Mouse (Mus musculus): Measurements from ENCODE around the gene Omt2a. TPM values are rescaled to one million over a fixed set of nuclear protein-coding genes. Genes with fewer than 3 reads are reported as not detected.
"Not testable (repeated sequence)": the region's sequence is repeated elsewhere in the genome, so short reads cannot be mapped to it uniquely, and the experiment has no call there.

Omt2a gene
- polyA plus RNA-seq, 1 experiment from 2014 or later = not detected

DNA sequence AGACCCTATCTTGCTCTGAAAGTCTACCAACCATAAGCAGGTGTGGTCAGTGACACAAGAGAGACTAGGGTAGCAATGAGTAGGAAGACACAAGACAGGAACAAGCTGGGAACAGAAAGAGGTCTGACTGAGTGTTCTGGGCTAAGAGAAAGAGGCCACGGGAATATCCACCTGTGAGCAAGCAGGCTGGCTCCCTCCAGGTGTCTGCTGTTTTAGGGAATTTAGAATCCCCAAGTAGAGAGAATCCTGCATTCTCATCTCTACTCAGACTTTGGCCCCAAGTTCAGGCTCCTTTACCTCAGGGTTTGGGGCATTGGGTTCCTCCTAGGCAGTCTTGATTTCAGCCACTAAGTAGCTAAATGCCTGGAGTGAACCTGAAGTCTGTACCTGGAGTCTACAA is 12.7 kb upstream of the Omt2a start, which contains the start of gene Omt2b:
TSS of gene Omt2b (plus strand) at position 301 of the 400 bp plus-strand sequence.
- not testable (repeated sequence) for H3K4me1 ChIP-seq (ENCODE audit: control insufficient read depth, insufficient read depth, low read length); H3K9ac ChIP-seq (replicated peaks; ENCODE audit: low read depth, low read length); H3K27me3 ChIP-seq (ENCODE audit: control insufficient read depth, insufficient read depth, low read length); ATAC-seq (ENCODE audit: insufficient number of reproducible peaks, insufficient read depth, low FRiP score, low read depth); H3K4me3 ChIP-seq (ENCODE audit: low read depth, low read length); H3K27ac ChIP-seq (ENCODE audit: low read length); H3K36me3 ChIP-seq (ENCODE audit: control insufficient read depth, insufficient read depth, low read length); H3K9me3 ChIP-seq (ENCODE audit: control insufficient read depth, low read depth, low read length); H3K4me2 ChIP-seq (replicated peaks; ENCODE audit: low read depth, low read length)
- WGBS = 91% methylated on average over 1 of the region's 1 CpGs

DNA sequence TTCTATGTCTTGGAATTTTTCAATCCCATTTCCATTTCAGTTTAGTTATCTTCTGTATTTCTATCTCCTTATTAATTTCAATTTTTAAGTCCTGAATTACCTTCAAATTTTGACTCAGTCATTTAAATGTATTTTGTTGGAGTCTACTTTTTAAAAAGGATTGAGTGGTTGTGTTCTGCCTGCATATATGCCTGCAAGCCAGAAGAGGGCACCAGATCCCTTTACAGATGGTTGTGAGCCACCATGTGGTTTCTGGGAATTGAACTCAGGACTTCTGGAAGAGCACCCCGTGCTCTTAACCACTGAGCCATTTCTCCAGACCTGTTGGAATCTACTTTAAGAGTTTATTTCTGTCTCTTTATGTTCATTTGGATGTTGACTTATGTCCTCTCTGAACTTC is 4.9 kb upstream of the Omt2a start:
- Histone ChIP-seq H3K36me3 (ENCODE audit: control insufficient read depth, insufficient read depth, low read length) (no peaks in the 10 kb centered on the region), H3K4me2 (replicated peaks; ENCODE audit: low read depth, low read length) (no peak overlapping the region), H3K9ac (replicated peaks; ENCODE audit: low read depth, low read length) (no peak overlapping the region), H3K27me3 (ENCODE audit: control insufficient read depth, insufficient read depth, low read length) (no peaks in the 10 kb centered on the region), H3K27ac (ENCODE audit: low read length) (no peak overlapping the region), H3K4me1 (ENCODE audit: control insufficient read depth, insufficient read depth, low read length) (no peaks in the 10 kb centered on the region), H3K4me3 (ENCODE audit: low read depth, low read length) (no peak overlapping the region), H3K9me3 (ENCODE audit: control insufficient read depth, low read depth, low read length) (no peaks in the 10 kb centered on the region)
- 32% methylated on average over 1 of the region's 1 CpGs for WGBS
- ATAC-seq (ENCODE audit: insufficient number of reproducible peaks, insufficient read depth, low FRiP score, low read depth) = no peak

DNA sequence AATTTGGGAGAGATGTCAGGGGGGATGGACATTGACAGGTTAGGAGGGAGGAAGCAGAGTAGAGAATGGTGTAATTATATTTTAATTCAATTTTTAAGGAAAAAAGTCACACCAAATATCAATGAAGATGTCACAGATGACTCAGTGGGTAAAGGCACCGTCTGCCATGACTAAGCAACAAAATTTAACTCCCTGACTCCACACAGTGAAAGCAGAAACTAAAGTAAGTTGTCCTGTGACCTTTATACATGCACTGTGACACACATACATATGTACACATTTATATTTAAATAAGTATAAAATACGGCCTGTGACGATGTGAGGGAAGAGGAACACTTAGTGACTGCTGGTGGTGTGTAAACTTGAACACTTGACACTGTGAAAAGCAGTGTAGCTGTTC is 6.5 kb downstream of the Omt2a start:
- H3K27me3 ChIP-seq (ENCODE audit: control insufficient read depth, insufficient read depth, low read length); H3K9me3 ChIP-seq (ENCODE audit: control insufficient read depth, low read depth, low read length); H3K4me2 ChIP-seq (replicated peaks; ENCODE audit: low read depth, low read length); H3K36me3 ChIP-seq (ENCODE audit: control insufficient read depth, insufficient read depth, low read length); H3K4me3 ChIP-seq (ENCODE audit: low read depth, low read length); H3K27ac ChIP-seq (ENCODE audit: low read length); ATAC-seq (ENCODE audit: insufficient number of reproducible peaks, insufficient read depth, low FRiP score, low read depth); H3K4me1 ChIP-seq (ENCODE audit: control insufficient read depth, insufficient read depth, low read length); H3K9ac ChIP-seq (replicated peaks; ENCODE audit: low read depth, low read length): not testable (repeated sequence)
- 90% methylated on average over 3 of the region's 3 CpGs for WGBS

DNA sequence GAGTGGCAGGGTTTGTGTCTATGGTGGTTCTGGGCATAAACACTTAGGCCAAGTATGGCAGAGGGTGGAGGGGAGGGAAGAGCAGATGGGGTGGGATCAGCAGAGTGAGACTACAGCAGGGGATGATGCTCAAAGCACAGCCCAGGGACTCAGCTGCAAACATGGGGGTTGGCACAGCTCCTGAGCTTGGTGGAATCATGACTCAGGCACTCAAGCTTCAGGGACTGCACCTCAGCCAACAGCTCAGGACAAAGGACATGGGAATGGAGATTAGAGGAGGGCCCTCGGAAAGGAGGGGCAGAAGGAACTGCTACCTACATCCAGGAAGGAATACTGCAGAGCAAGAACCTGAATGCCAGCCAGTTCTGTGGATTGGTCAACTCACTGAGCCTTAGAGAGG is 15.5 kb downstream of the Omt2a start:
- 55% methylated on average over 1 of the region's 1 CpGs for WGBS
- not testable (repeated sequence) for H3K36me3 ChIP-seq (ENCODE audit: control insufficient read depth, insufficient read depth, low read length); H3K9me3 ChIP-seq (ENCODE audit: control insufficient read depth, low read depth, low read length); H3K9ac ChIP-seq (replicated peaks; ENCODE audit: low read depth, low read length); H3K27me3 ChIP-seq (ENCODE audit: control insufficient read depth, insufficient read depth, low read length); H3K4me1 ChIP-seq (ENCODE audit: control insufficient read depth, insufficient read depth, low read length); H3K4me3 ChIP-seq (ENCODE audit: low read depth, low read length); H3K4me2 ChIP-seq (replicated peaks; ENCODE audit: low read depth, low read length); ATAC-seq (ENCODE audit: insufficient number of reproducible peaks, insufficient read depth, low FRiP score, low read depth); H3K27ac ChIP-seq (ENCODE audit: low read length)

DNA sequence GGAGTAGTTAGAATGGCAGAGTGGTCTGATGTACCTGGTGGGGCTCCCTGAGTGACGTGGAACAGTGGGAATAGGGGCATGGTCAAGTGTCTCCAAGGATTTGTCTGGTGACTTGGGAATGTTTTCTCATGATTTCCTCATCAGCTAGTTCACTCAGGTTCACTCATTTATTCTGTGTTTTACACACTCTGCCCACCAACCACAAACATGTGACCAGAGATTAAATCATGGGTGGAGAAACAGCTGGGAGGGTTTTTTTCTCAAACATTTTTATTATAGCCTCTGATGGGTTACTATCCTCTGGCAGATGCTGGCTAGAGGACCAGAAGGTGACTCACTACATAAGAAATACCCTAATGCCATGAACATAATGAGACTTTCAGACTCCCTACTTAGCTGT is 16.4 kb downstream of the Omt2a start:
- H3K27me3 ChIP-seq (ENCODE audit: control insufficient read depth, insufficient read depth, low read length) = no peaks in the 10 kb centered on the region
- no peak overlapping the region for H3K27ac ChIP-seq (ENCODE audit: low read length)
- no peak overlapping the region for H3K4me2 ChIP-seq (replicated peaks; ENCODE audit: low read depth, low read length)
- no peaks in the 10 kb centered on the region for H3K36me3 ChIP-seq (ENCODE audit: control insufficient read depth, insufficient read depth, low read length)
- no peaks in the 10 kb centered on the region for H3K9me3 ChIP-seq (ENCODE audit: control insufficient read depth, low read depth, low read length)
- WGBS = 80% methylated on average over 1 of the region's 1 CpGs
- H3K4me3 ChIP-seq (ENCODE audit: low read depth, low read length) = no peak overlapping the region
- H3K4me1 ChIP-seq (ENCODE audit: control insufficient read depth, insufficient read depth, low read length) = no peaks in the 10 kb centered on the region
- no peak for ATAC-seq (ENCODE audit: insufficient number of reproducible peaks, insufficient read depth, low FRiP score, low read depth)
- no peak overlapping the region for H3K9ac ChIP-seq (replicated peaks; ENCODE audit: low read depth, low read length)

DNA sequence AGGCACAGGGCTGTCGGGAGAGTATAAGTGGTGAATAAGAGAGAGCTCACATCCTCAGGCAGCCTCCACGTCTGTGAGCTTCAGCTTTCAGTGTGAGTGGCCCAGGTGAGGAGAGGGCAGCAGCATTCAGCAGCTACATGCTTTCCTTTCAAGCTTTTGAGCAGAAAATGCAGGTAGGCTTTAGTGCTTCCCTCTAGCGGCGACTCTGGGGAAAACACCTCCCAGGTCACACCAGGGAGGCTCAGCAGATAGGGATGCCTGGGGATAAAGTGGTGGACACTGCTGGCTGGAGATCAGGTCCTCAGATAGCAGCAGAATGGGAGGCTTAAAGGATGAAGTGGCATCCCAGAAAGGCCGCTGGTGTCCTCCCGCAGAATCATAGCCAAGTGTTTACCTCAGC is 18.5 kb downstream of the Omt2a start:
- H3K27me3 ChIP-seq (ENCODE audit: control insufficient read depth, insufficient read depth, low read length); H3K36me3 ChIP-seq (ENCODE audit: control insufficient read depth, insufficient read depth, low read length); H3K9me3 ChIP-seq (ENCODE audit: control insufficient read depth, low read depth, low read length); H3K27ac ChIP-seq (ENCODE audit: low read length); H3K4me2 ChIP-seq (replicated peaks; ENCODE audit: low read depth, low read length); H3K4me3 ChIP-seq (ENCODE audit: low read depth, low read length); H3K4me1 ChIP-seq (ENCODE audit: control insufficient read depth, insufficient read depth, low read length); ATAC-seq (ENCODE audit: insufficient number of reproducible peaks, insufficient read depth, low FRiP score, low read depth); H3K9ac ChIP-seq (replicated peaks; ENCODE audit: low read depth, low read length): not testable (repeated sequence)
- 8% methylated on average over 6 of the region's 6 CpGs for WGBS

DNA sequence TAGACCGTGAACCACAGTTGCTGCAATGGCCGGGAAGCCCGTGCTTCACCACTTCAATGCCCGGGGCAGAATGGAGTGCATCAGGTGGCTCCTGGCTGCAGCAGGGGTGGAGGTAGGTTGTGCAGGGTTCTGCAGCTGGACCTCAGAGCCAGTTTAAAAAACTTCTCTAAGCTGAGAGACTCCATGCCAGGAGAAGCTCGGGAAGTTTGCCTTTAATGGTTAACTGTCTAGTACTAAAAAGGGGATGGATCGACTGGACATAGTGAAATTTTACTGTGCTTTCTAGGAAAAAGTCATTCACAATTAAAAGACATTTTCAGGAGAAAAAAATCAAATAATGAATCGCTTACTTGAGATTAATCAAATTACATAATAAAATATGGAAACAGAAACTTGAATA is 19.8 kb downstream of the Omt2a start:
- WGBS = 76% methylated on average over 5 of the region's 7 CpGs
- H3K4me2 ChIP-seq (replicated peaks; ENCODE audit: low read depth, low read length); H3K9me3 ChIP-seq (ENCODE audit: control insufficient read depth, low read depth, low read length); H3K4me3 ChIP-seq (ENCODE audit: low read depth, low read length); H3K4me1 ChIP-seq (ENCODE audit: control insufficient read depth, insufficient read depth, low read length); ATAC-seq (ENCODE audit: insufficient number of reproducible peaks, insufficient read depth, low FRiP score, low read depth); H3K36me3 ChIP-seq (ENCODE audit: control insufficient read depth, insufficient read depth, low read length); H3K27me3 ChIP-seq (ENCODE audit: control insufficient read depth, insufficient read depth, low read length); H3K9ac ChIP-seq (replicated peaks; ENCODE audit: low read depth, low read length); H3K27ac ChIP-seq (ENCODE audit: low read length): not testable (repeated sequence)

DNA sequence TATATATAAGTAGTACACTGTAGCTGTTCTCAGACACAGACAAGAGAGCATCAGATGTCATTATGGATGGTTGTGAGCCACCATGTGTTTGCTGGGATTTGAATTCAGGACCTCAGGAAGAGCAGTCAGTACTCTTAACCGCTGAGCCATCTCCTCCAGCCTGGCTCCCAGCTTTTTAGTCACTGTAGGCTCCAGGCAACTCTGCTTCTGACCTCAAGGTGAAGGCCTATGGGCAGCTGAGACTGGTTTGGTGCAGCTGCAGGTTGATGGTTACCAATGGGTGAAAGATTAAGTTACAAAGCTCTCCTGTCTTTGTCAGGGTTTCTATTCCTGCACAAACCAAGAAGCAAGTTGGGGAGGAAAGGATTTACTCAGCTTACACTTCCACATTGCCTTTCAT is 20.9 kb downstream of the Omt2a start:
- H3K9me3 ChIP-seq (ENCODE audit: control insufficient read depth, low read depth, low read length); H3K27me3 ChIP-seq (ENCODE audit: control insufficient read depth, insufficient read depth, low read length); ATAC-seq (ENCODE audit: insufficient number of reproducible peaks, insufficient read depth, low FRiP score, low read depth); H3K36me3 ChIP-seq (ENCODE audit: control insufficient read depth, insufficient read depth, low read length); H3K9ac ChIP-seq (replicated peaks; ENCODE audit: low read depth, low read length); H3K27ac ChIP-seq (ENCODE audit: low read length); H3K4me1 ChIP-seq (ENCODE audit: control insufficient read depth, insufficient read depth, low read length); H3K4me3 ChIP-seq (ENCODE audit: low read depth, low read length); H3K4me2 ChIP-seq (replicated peaks; ENCODE audit: low read depth, low read length): not testable (repeated sequence)
- WGBS = 78% methylated on average over 1 of the region's 1 CpGs

DNA sequence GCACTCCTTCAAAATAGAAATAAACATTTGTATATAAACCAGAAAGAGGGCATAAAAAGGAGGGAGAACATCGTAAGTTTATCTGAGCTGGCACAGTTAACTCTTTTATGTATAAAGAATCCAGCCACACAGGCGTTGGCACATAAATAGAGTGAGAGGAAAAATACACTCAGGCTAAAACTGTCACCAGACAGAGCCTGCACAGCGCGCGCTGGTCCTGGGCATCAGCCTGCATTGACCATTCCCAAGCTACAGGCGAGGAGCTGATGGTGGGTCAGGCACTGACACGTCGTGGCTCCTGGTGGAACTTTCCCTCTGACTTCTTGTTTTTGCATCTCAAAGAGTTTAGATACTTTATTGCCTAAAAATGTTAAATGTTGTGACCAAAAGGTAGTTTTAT is 22.1 kb downstream of the Omt2a start:
- not testable (repeated sequence) for H3K27ac ChIP-seq (ENCODE audit: low read length); H3K4me1 ChIP-seq (ENCODE audit: control insufficient read depth, insufficient read depth, low read length); H3K4me2 ChIP-seq (replicated peaks; ENCODE audit: low read depth, low read length); H3K27me3 ChIP-seq (ENCODE audit: control insufficient read depth, insufficient read depth, low read length); H3K36me3 ChIP-seq (ENCODE audit: control insufficient read depth, insufficient read depth, low read length); H3K9ac ChIP-seq (replicated peaks; ENCODE audit: low read depth, low read length); ATAC-seq (ENCODE audit: insufficient number of reproducible peaks, insufficient read depth, low FRiP score, low read depth); H3K4me3 ChIP-seq (ENCODE audit: low read depth, low read length); H3K9me3 ChIP-seq (ENCODE audit: control insufficient read depth, low read depth, low read length)
- WGBS = 87% methylated on average over 8 of the region's 8 CpGs
